8 mouse cellular contexts compared by ENCODE assay signal in the genomic region with DNA sequence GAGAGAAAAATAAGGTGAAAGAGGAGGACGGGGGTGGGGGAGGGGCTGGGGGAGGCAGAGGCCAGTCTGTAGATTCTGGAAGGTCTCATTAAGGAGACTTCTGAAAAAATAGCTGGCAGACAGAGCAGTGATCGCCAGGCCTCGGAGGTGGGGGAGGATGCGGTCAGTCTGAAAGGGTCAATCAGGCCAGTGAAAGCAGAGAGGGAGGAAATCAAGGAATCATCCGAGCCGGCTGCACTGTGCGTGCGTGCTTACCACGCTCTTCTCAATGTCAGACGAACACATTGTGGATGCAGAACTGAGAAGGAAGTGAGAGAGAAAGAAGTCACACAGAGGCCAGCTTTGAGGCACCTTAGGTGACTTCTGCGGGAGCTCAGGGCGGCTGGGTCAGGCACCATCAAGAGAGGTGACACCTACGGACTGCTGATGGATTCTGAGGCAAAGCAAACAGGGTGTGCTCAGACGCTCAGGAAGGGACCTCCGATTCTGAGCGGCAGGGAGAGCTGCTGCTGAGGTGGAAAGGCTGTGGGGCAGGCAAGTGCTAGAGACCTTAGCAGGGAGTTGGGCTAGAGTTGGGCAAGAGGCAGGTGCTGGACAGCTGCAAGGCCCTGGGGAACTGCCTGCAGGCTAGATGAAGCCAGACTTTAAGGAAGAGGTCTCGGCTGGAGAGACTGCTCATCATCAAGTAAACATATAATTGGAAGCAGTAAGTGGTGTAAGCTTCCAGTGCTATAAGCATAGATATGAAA.
DNase-seq lines count a peak whose midpoint lies in the region; ATAC-seq lines count a peak whose summit lies in the region.

No protein-coding gene starts in this region.

- H3K36me3 ChIP-seq in liver, embryonic 11.5 days (ENCODE audit: control insufficient read depth, insufficient read depth, low read length) = no peaks in the 10 kb centered on the region
- H3K36me3 ChIP-seq in embryonic facial prominence, embryonic 14.5 days (ENCODE audit: control insufficient read depth, insufficient read depth, low read length) = no peaks in the 10 kb centered on the region
- H3K36me3 ChIP-seq in intestine, embryonic 16.5 days (ENCODE audit: control insufficient read depth, insufficient read depth, low read length) = no peaks in the 10 kb centered on the region
- no peaks in the 10 kb centered on the region for H3K36me3 ChIP-seq in neural tube, embryonic 13.5 days

- DNase-seq in liver, embryonic 11.5 days (ENCODE audit: low spot score) = peak; percentile 39
- no peak for DNase-seq in liver
- DNase-seq in embryonic facial prominence, embryonic 14.5 days (ENCODE audit: low spot score) = no peak
- DNase-seq in urinary bladder, postnatal 25 days (ENCODE audit: low spot score) = no peak
- no peak for DNase-seq in T-cell, adult 2 months (ENCODE audit: low spot score)

- peaks cover 8% of the 10 kb centered on the region for H3K27me3 ChIP-seq in liver, embryonic 11.5 days (replicated peaks; ENCODE audit: control insufficient read depth, insufficient read depth, low read length)
- no peaks in the 10 kb centered on the region for H3K27me3 ChIP-seq in embryonic facial prominence, embryonic 14.5 days (replicated peaks; ENCODE audit: control insufficient read depth, insufficient read depth, low read length)
- no peaks in the 10 kb centered on the region for H3K27me3 ChIP-seq in intestine, embryonic 16.5 days (replicated peaks; ENCODE audit: control insufficient read depth, insufficient read depth, low read length)
- H3K27me3 ChIP-seq in neural tube, embryonic 13.5 days = 0 out of 2 replicates have a peak, but pooled peaks cover 3% of the 10 kb centered on the region

- H3K9me3 ChIP-seq in liver, embryonic 11.5 days (ENCODE audit: control insufficient read depth, low read length) = no peaks in the 10 kb centered on the region
- no peaks in the 10 kb centered on the region for H3K9me3 ChIP-seq in embryonic facial prominence, embryonic 14.5 days (ENCODE audit: control insufficient read depth, low read length)
- H3K9me3 ChIP-seq in intestine, embryonic 16.5 days (ENCODE audit: control insufficient read depth, low read length) = no peaks in the 10 kb centered on the region
- no peaks in the 10 kb centered on the region for H3K9me3 ChIP-seq in neural tube, embryonic 13.5 days

- H3K4me2 ChIP-seq in liver, embryonic 11.5 days = peak overlapping the region; percentile 40
- H3K4me2 ChIP-seq in embryonic facial prominence, embryonic 14.5 days (ENCODE audit: low read depth, low read length) = peak overlapping the region; percentile 44
- peak overlapping the region; percentile 38 for H3K4me2 ChIP-seq in intestine, embryonic 16.5 days (ENCODE audit: low read depth, low read length)
- peak overlapping the region; percentile 32 for H3K4me2 ChIP-seq in neural tube, embryonic 13.5 days

- ATAC-seq in liver, embryonic 11.5 days (replicated peaks; ENCODE audit: low FRiP score) = no peak
- ATAC-seq in embryonic facial prominence, embryonic 14.5 days (ENCODE audit: low read depth) = no peak
- ATAC-seq in intestine, embryonic 16.5 days = peak; percentile 73
- ATAC-seq in neural tube, embryonic 13.5 days (ENCODE audit: low read depth) = no peak
- ATAC-seq in erythroid progenitor cell, adult 5-6 weeks (replicated peaks; ENCODE audit: low FRiP score, poor library complexity, severe bottlenecking) = no peak

- peaks cover 7% of the 10 kb centered on the region; the same call in 1 of the 2 replicates for H3K4me1 ChIP-seq in liver, embryonic 11.5 days (replicated peaks; ENCODE audit: control insufficient read depth, insufficient read depth, low read length)
- peaks cover 14% of the 10 kb centered on the region for H3K4me1 ChIP-seq in embryonic facial prominence, embryonic 14.5 days (ENCODE audit: control insufficient read depth, insufficient read depth, low read length)
- H3K4me1 ChIP-seq in intestine, embryonic 16.5 days (ENCODE audit: control insufficient read depth, insufficient read depth, low read length) = peaks cover 17% of the 10 kb centered on the region
- peaks cover 26% of the 10 kb centered on the region for H3K4me1 ChIP-seq in neural tube, embryonic 13.5 days (replicated peaks)

- WGBS in liver, embryonic 11.5 days = 11% methylated on average over 17 of the region's 17 CpGs
- WGBS in embryonic facial prominence, embryonic 14.5 days = 3% methylated on average over 11 of the region's 17 CpGs
- 17% methylated on average over 17 of the region's 17 CpGs for WGBS in intestine, embryonic 16.5 days
- 11% methylated on average over 17 of the region's 17 CpGs for WGBS in neural tube, embryonic 13.5 days

- no peak overlapping the region for H3K9ac ChIP-seq in liver, embryonic 11.5 days (ENCODE audit: low read depth, low read length)
- peak overlapping the region; percentile 48 for H3K9ac ChIP-seq in embryonic facial prominence, embryonic 14.5 days (ENCODE audit: low read depth, low read length)
- H3K9ac ChIP-seq in intestine, embryonic 16.5 days (ENCODE audit: low read depth, low read length) = peak overlapping the region; percentile 52; the same call in 1 of the 2 replicates
- H3K9ac ChIP-seq in neural tube, embryonic 13.5 days = peak overlapping the region; percentile 22; the same call in 1 of the 2 replicates

- no peak overlapping the region for H3K27ac ChIP-seq in liver, embryonic 11.5 days (ENCODE audit: low read depth, low read length)
- no peak overlapping the region for H3K27ac ChIP-seq in embryonic facial prominence, embryonic 14.5 days (replicated peaks; ENCODE audit: low read depth, low read length)
- H3K27ac ChIP-seq in intestine, embryonic 16.5 days (ENCODE audit: low read length) = no peak overlapping the region
- H3K27ac ChIP-seq in neural tube, embryonic 13.5 days (replicated peaks) = no peak overlapping the region

- H3K4me3 ChIP-seq in liver, embryonic 11.5 days (ENCODE audit: low read depth, low read length) = no peak overlapping the region
- peak overlapping the region; percentile 7; the same call in 1 of the 2 replicates for H3K4me3 ChIP-seq in embryonic facial prominence, embryonic 14.5 days (ENCODE audit: low read depth, low read length)
- 0 out of 2 replicates have a peak overlapping the region, but pooled peaks have one; percentile 12 for H3K4me3 ChIP-seq in intestine, embryonic 16.5 days (ENCODE audit: low read length)
- H3K4me3 ChIP-seq in neural tube, embryonic 13.5 days = peak overlapping the region; percentile 3; the same call in 1 of the 2 replicates
